Mouse (Mus musculus) liver, embryonic 11.5 days (tissue): ENCODE measurements around the gene Glrx5. TPM values are rescaled to one million over a fixed set of nuclear protein-coding genes. Genes with fewer than 3 reads are reported as not detected.

Source experiments
- ATAC-seq: fragments of 200-750 bp; cut with Nextera tagmentation; replicated peaks from 2 replicates; pipeline ENCODE4 v1.8.0; 2017; ENCODE audit warnings: moderate number of reproducible peaks, mild to moderate bottlenecking, moderate TSS enrichment, moderate library complexity; ENCODE audit not compliant: low FRiP score
- DNase-seq: peaks from one replicate; pipeline ENCODE4 v3.0.0-alpha.2; 2017; ENCODE audit warnings: low spot score
- H3K27ac ChIP-seq: fragments of 300-500 bp; sonication (generic); 2 replicates; pipeline ENCODE4 v1.5.1; 2014; ENCODE audit warnings: mild to moderate bottlenecking, low read depth, low read length, control low read depth
- H3K27me3 ChIP-seq: fragments of 300-500 bp; sonication (generic); replicated peaks from 2 replicates; pipeline ENCODE4 v1.6.1; 2014; ENCODE audit warnings: low read length, mixed read lengths; ENCODE audit not compliant: control insufficient read depth, insufficient read depth
- H3K36me3 ChIP-seq: fragments of 300-500 bp; sonication (generic); 2 replicates; pipeline ENCODE4 v1.6.1; 2014; ENCODE audit warnings: mild to moderate bottlenecking, low read length, moderate library complexity, mixed read lengths; ENCODE audit not compliant: control insufficient read depth, insufficient read depth
- H3K4me1 ChIP-seq: fragments of 300-500 bp; sonication (generic); replicated peaks from 2 replicates; pipeline ENCODE4 v1.6.1; 2014; ENCODE audit warnings: low read length, mixed read lengths; ENCODE audit not compliant: control insufficient read depth, insufficient read depth
- H3K4me2 ChIP-seq: fragments of 300-500 bp; sonication (generic); 2 replicates; pipeline ENCODE4 v1.6.1; 2014; ENCODE audit warnings: mild to moderate bottlenecking, control low read depth, moderate library complexity
- H3K4me3 ChIP-seq: fragments of 300-500 bp; sonication (generic); 2 replicates; pipeline ENCODE4 v1.5.1; 2014; ENCODE audit warnings: low read depth, low read length, control low read depth
- H3K9ac ChIP-seq: fragments of 300-500 bp; sonication (generic); 2 replicates; pipeline ENCODE4 v1.6.1; 2014; ENCODE audit warnings: low read depth, low read length, control low read depth
- H3K9me3 ChIP-seq: fragments of 300-500 bp; sonication (generic); 2 replicates; pipeline ENCODE4 v1.6.1; 2016; ENCODE audit warnings: low read length, inconsistent platforms, mixed read lengths; ENCODE audit not compliant: control insufficient read depth
- WGBS: fragments of 180-500 bp; shearing (Covaris S2); extraction: QIAGEN DNeasy Blood & Tissue Kit; methylation state at CpG from one replicate; pipeline ENCODE4 v1.1.7; 2014; 5-methylcytosine and 5-hydroxymethylcytosine counted together
- microRNA-seq: library from miRNA; unstranded; fragments of <30 nt; microRNA quantifications from one replicate; pipeline ENCODE4, GENCODE M21; 2017; ENCODE audit warnings: borderline number of aligned reads
- polyA plus RNA-seq: library from polyadenylated mRNA; unstranded; fragments of >200 nt; fragmentation: Nextera tagmentation; extraction: Ambion mirVana; gene quantifications from 2 replicates; pipeline ENCODE4 v1.2.1, GENCODE M21; 2014

The Glrx5 gene
- polyA plus RNA-seq, 1 experiment from 2014 or later = 610 TPM

GRCm38 (mm10) chr12:105084171-105084570, 51.7 kb downstream of the Glrx5 start:
- Histone ChIP-seq H3K27ac (no peak overlapping the region), H3K36me3 (no peaks in the 10 kb centered on the region), H3K9ac (no peak overlapping the region), H3K27me3 (no peaks in the 10 kb centered on the region), H3K4me2 (no peak overlapping the region), H3K4me1 (no peaks in the 10 kb centered on the region), H3K9me3 (no peaks in the 10 kb centered on the region), H3K4me3 (no peak overlapping the region)
- DNase-seq (no peak), ATAC-seq (no peak)
- 41% methylated on average over 5 of the region's 5 CpGs for WGBS

- Histone ChIP-seq H3K4me2 (no peak overlapping the region), H3K4me3 (no peak overlapping the region), H3K27ac (no peak overlapping the region), H3K9ac (no peak overlapping the region), H3K36me3 (no peaks in the 10 kb centered on the region), H3K9me3 (no peaks in the 10 kb centered on the region), H3K27me3 (no peaks in the 10 kb centered on the region), H3K4me1 (no peaks in the 10 kb centered on the region)
- ATAC-seq = no peak
- 84% methylated on average over 6 of the region's 6 CpGs for WGBS
- no peak for DNase-seq
Observed at GRCm38 (mm10) chr12:105084816-105085215, 52.3 kb downstream of the Glrx5 start.

GRCm38 (mm10) chr12:105085296-105085695, 52.8 kb downstream of the Glrx5 start:
- Histone ChIP-seq H3K36me3 (no peaks in the 10 kb centered on the region), H3K27me3 (no peaks in the 10 kb centered on the region), H3K4me2 (no peak overlapping the region), H3K9ac (no peak overlapping the region), H3K27ac (no peak overlapping the region), H3K4me3 (no peak overlapping the region), H3K9me3 (no peaks in the 10 kb centered on the region), H3K4me1 (no peaks in the 10 kb centered on the region)
- DNase-seq (no peak), ATAC-seq (no peak)
- 77% methylated on average over 12 of the region's 12 CpGs for WGBS

GRCm38 (mm10) chr12:105086781-105087180, 54.3 kb downstream of the Glrx5 start:
- 91% methylated on average over 6 of the region's 6 CpGs for WGBS
- Histone ChIP-seq H3K27ac (no peak overlapping the region), H3K4me3 (no peak overlapping the region), H3K27me3 (no peaks in the 10 kb centered on the region), H3K9ac (no peak overlapping the region), H3K4me1 (no peaks in the 10 kb centered on the region), H3K36me3 (no peaks in the 10 kb centered on the region), H3K4me2 (no peak overlapping the region), H3K9me3 (no peaks in the 10 kb centered on the region)
- DNase-seq = no peak
- no peak for ATAC-seq

GRCm38 (mm10) chr12:105087353-105087752, 54.9 kb downstream of the Glrx5 start:
- no peak for ATAC-seq

GRCm38 (mm10) chr12:105089231-105089630, 56.7 kb downstream of the Glrx5 start:
- Histone ChIP-seq H3K27ac (no peak overlapping the region), H3K4me2 (no peak overlapping the region), H3K27me3 (no peaks in the 10 kb centered on the region), H3K9me3 (no peaks in the 10 kb centered on the region), H3K9ac (no peak overlapping the region), H3K4me1 (no peaks in the 10 kb centered on the region), H3K36me3 (no peaks in the 10 kb centered on the region), H3K4me3 (no peak overlapping the region)
- DNase-seq (no peak), ATAC-seq (no peak)
- 86% methylated on average over 5 of the region's 5 CpGs for WGBS

More at GRCm38 (mm10) chr12:105087353-105087752, 54.9 kb downstream of the Glrx5 start:
- 73% methylated on average over 3 of the region's 3 CpGs for WGBS
- Histone ChIP-seq H3K4me1 (no peaks in the 10 kb centered on the region), H3K27ac (no peak overlapping the region), H3K36me3 (no peaks in the 10 kb centered on the region), H3K4me3 (no peak overlapping the region), H3K27me3 (no peaks in the 10 kb centered on the region), H3K9me3 (no peaks in the 10 kb centered on the region), H3K9ac (no peak overlapping the region), H3K4me2 (no peak overlapping the region)
- DNase-seq = no peak

- no peak for DNase-seq
- no peaks in the 10 kb centered on the region for H3K4me1 ChIP-seq
- H3K9me3 ChIP-seq = no peaks in the 10 kb centered on the region
Observed at GRCm38 (mm10) chr12:105091604-105092003, 59.1 kb downstream of the Glrx5 start.

More at GRCm38 (mm10) chr12:105091604-105092003, 59.1 kb downstream of the Glrx5 start:
- Histone ChIP-seq H3K9ac (no peak overlapping the region), H3K36me3 (no peaks in the 10 kb centered on the region), H3K27me3 (no peaks in the 10 kb centered on the region), H3K27ac (no peak overlapping the region), H3K4me2 (no peak overlapping the region), H3K4me3 (no peak overlapping the region)
- ATAC-seq = no peak
- WGBS = 72% methylated on average over 6 of the region's 6 CpGs

Small RNA genes within 50 kb of the gene (microRNA-seq; reads per million reads assigned to microRNA genes)
- gene Mir3069 = 5.3 reads per million, percentile 13 among the genes with 10 or more reads in this experiment

Other genes starting within 250 kb of the Glrx5 start
- 1.5 and 2.1 TPM in 2 replicates for gene Clmn, start 167.6 kb upstream of the Glrx5 start, polyA plus RNA-seq
- gene Syne3, start 22.9 kb upstream of the Glrx5 start, polyA plus RNA-seq = 1.4 and 1.8 TPM in 2 replicates
- gene Tcl1b2, start 113.3 kb downstream of the Glrx5 start, polyA plus RNA-seq = not detected in 2 replicates
- not detected in 2 replicates for gene Tcl1b1, start 127.0 kb downstream of the Glrx5 start, polyA plus RNA-seq
- not detected in 2 replicates for gene Tcl1b5, start 143.7 kb downstream of the Glrx5 start, polyA plus RNA-seq
- not detected in 2 replicates for gene Tcl1b3, start 158.4 kb downstream of the Glrx5 start, polyA plus RNA-seq
- not detected in 2 replicates for gene Tcl1b4, start 169.3 kb downstream of the Glrx5 start, polyA plus RNA-seq
- not detected in 2 replicates for gene Tcl1, start 190.1 kb downstream of the Glrx5 start, polyA plus RNA-seq